Mouse (Mus musculus) brain, embryonic 14.5 days (tissue): ENCODE measurements around the gene Swsap1.

Source experiments
- CTCF ChIP-seq: fragments of 200-500 bp; IDR thresholded peaks from 2 replicates; pipeline ENCODE4 v1.5.1; 2012; ENCODE audit warnings: inconsistent platforms, mild to moderate bottlenecking, moderate library complexity, borderline replicate concordance; ENCODE audit not compliant: insufficient read depth, insufficient read length; ENCODE audit errors: extremely low read depth
- POLR2A ChIP-seq: fragments of 200-500 bp; IDR thresholded peaks from 2 replicates; pipeline ENCODE4 v1.6.1; 2012; ENCODE audit warnings: mild to moderate bottlenecking, inconsistent platforms, borderline replicate concordance; ENCODE audit not compliant: poor library complexity, insufficient read depth, insufficient read length, severe bottlenecking; ENCODE audit errors: extremely low read depth

- TF ChIP-seq POLR2A = no peak
- no peak for TF ChIP-seq CTCF
Observed at GRCm38 (mm10) chr9:21976626-21977175, 21.1 kb downstream of the Swsap1 start.
